Mouse (Mus musculus) midbrain, embryonic 15.5 days (tissue): Measurements from ENCODE around the gene Ksr1. TPM values are rescaled to one million over a fixed set of nuclear protein-coding genes. Genes with fewer than 3 reads are reported as not detected.

ENCODE experiments used
- ATAC-seq: fragments of 200-750 bp; cut with Nextera tagmentation; replicated peaks from 2 replicates; pipeline ENCODE4 v1.8.0; 2017; ENCODE audit warnings: moderate TSS enrichment
- H3K27ac ChIP-seq: fragments of 300-500 bp; sonication (generic); 2 replicates; pipeline ENCODE4 v1.5.1; 2015; ENCODE audit warnings: mild to moderate bottlenecking, inconsistent platforms
- H3K27me3 ChIP-seq: fragments of 300-500 bp; sonication (generic); replicated peaks from 2 replicates; pipeline ENCODE4 v1.6.1; 2015; ENCODE audit warnings: inconsistent platforms
- H3K36me3 ChIP-seq: fragments of 300-500 bp; sonication (generic); replicated peaks from 2 replicates; pipeline ENCODE4 v1.6.1; 2015; ENCODE audit warnings: inconsistent platforms
- H3K4me1 ChIP-seq: fragments of 300-500 bp; sonication (generic); 2 replicates; pipeline ENCODE4 v1.6.1; 2015; ENCODE audit warnings: inconsistent platforms
- H3K4me2 ChIP-seq: fragments of 300-500 bp; sonication (generic); 2 replicates; pipeline ENCODE4 v1.6.1; 2015; ENCODE audit warnings: inconsistent platforms, mild to moderate bottlenecking, moderate library complexity
- H3K4me3 ChIP-seq: fragments of 300-500 bp; sonication (generic); 2 replicates; pipeline ENCODE4 v1.5.1; 2015; ENCODE audit warnings: mild to moderate bottlenecking, inconsistent platforms
- H3K9ac ChIP-seq: fragments of 300-500 bp; sonication (generic); 2 replicates; pipeline ENCODE4 v1.6.1; 2015; ENCODE audit warnings: mild to moderate bottlenecking, inconsistent platforms
- H3K9me3 ChIP-seq: fragments of 300-500 bp; sonication (generic); 2 replicates; pipeline ENCODE4 v1.6.1; 2016; ENCODE audit warnings: inconsistent platforms
- WGBS: fragments of 180-500 bp; shearing (Covaris S2); methylation state at CpG from one replicate; pipeline ENCODE4 v1.1.7; 2015; ENCODE audit warnings: mixed read lengths; 5-methylcytosine and 5-hydroxymethylcytosine counted together
- polyA plus RNA-seq: library from polyadenylated mRNA; unstranded; fragments of >200 nt; fragmentation: Nextera tagmentation; extraction: Ambion mirVana; gene quantifications from 2 replicates; pipeline ENCODE4 v1.2.1, GENCODE M21; 2015

Ksr1 gene
- polyA plus RNA-seq, 1 experiment from 2014 or later = 5.1 TPM

- Histone ChIP-seq H3K36me3 (no peaks in the 10 kb centered on the region), H3K9me3 (no peaks in the 10 kb centered on the region), H3K4me3 (no peak overlapping the region), H3K27ac (no peak overlapping the region), H3K4me1 (peaks cover 6% of the 10 kb centered on the region; the same call in 1 of the 2 replicates), H3K27me3 (no peaks in the 10 kb centered on the region), H3K9ac (no peak overlapping the region), H3K4me2 (no peak overlapping the region)
- WGBS = 75% methylated on average over 7 of the region's 7 CpGs
- no peak for ATAC-seq
Measured at GRCm38 (mm10) chr11:79097736-79098135, 48.5 kb downstream of the Ksr1 start.

- no peak for ATAC-seq
- no peak overlapping the region for H3K4me2 ChIP-seq
- WGBS = 86% methylated on average over 5 of the region's 5 CpGs
- no peaks in the 10 kb centered on the region for H3K27me3 ChIP-seq
- H3K4me1 ChIP-seq = peaks cover 6% of the 10 kb centered on the region; the same call in 1 of the 2 replicates
- H3K36me3 ChIP-seq = no peaks in the 10 kb centered on the region
- no peak overlapping the region for H3K9ac ChIP-seq
- H3K4me3 ChIP-seq = no peak overlapping the region
- no peaks in the 10 kb centered on the region for H3K9me3 ChIP-seq
- H3K27ac ChIP-seq = no peak overlapping the region
Measured at GRCm38 (mm10) chr11:79096673-79097072, 49.5 kb downstream of the Ksr1 start.

GRCm38 (mm10) chr11:79095713-79096112, 50.5 kb downstream of the Ksr1 start:
- no peak overlapping the region for H3K4me2 ChIP-seq
- no peaks in the 10 kb centered on the region for H3K36me3 ChIP-seq
- H3K27me3 ChIP-seq = no peaks in the 10 kb centered on the region
- no peak overlapping the region for H3K9ac ChIP-seq
- H3K4me1 ChIP-seq = peaks cover 6% of the 10 kb centered on the region; the same call in 1 of the 2 replicates
- peak overlapping the region; percentile 42; the same call in 1 of the 2 replicates for H3K27ac ChIP-seq
- no peak overlapping the region for H3K4me3 ChIP-seq
- no peaks in the 10 kb centered on the region for H3K9me3 ChIP-seq
- 0% methylated on average over 2 of the region's 2 CpGs for WGBS
- ATAC-seq = no peak

DNA sequence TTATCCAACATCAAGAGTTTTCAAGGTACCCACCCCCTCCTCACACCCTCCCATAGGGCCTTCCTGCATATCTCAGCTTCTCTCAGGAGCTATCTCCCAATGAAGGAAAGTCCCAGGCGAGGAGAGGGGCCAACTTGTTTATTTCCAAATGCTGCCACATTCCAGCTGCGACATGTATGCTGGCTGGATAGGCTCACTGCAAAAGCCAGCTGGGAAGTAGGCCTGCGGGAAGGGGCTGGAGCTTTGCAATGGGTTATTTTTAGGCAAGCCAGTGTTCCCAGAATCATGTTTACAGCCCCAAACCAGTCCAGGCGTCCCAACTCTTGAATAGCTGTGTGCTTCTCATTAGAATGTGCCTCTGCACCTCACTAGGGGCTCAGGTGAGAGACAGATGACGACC, 51.5 kb downstream of the Ksr1 start:
- Histone ChIP-seq H3K4me3 (no peak overlapping the region), H3K9me3 (no peaks in the 10 kb centered on the region), H3K27me3 (no peaks in the 10 kb centered on the region), H3K9ac (no peak overlapping the region), H3K4me2 (no peak overlapping the region), H3K36me3 (no peaks in the 10 kb centered on the region), H3K4me1 (peaks cover 7% of the 10 kb centered on the region; the same call in 1 of the 2 replicates), H3K27ac (no peak overlapping the region)
- ATAC-seq = no peak
- 60% methylated on average over 5 of the region's 5 CpGs for WGBS

DNA sequence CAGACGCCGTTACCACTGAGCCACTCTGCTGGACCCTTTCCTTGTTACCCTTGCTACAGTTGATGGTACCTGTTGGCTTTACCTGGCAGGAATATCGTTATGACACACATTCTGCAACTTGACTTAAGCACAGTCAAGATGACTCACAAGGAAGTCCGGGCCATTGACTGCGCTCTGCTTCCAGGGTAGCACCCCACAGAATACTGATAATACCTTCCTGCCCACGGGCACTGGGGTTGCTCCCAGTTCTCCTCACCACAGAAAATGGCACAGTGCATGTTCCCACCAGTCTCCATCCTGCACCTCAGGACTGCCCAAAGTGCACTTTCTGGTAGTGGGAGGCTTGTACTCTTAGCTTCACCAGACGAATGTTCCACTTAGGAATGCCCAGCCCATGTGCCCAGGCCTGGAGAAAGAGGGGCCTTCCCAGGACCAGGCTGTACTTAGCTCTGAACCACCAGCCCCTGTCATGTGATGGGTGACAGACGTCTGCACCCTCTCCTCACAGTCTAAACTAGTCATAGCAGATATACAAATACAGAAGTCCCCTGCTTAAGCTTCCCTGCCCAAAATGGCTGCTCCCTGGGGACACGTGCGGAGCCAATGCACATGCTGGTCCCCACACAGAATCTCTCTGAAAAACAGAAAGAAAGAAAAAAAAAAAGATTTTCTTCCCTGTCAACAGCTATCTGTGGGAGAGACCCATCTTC, 52.1 kb downstream of the Ksr1 start:
- no peak overlapping the region for H3K4me2 ChIP-seq
- no peaks in the 10 kb centered on the region for H3K9me3 ChIP-seq
- H3K4me3 ChIP-seq = no peak overlapping the region
- no peaks in the 10 kb centered on the region for H3K27me3 ChIP-seq
- no peaks in the 10 kb centered on the region for H3K36me3 ChIP-seq
- 89% methylated on average over 10 of the region's 10 CpGs for WGBS
- no peak overlapping the region for H3K9ac ChIP-seq
- ATAC-seq = no peak
- no peak overlapping the region for H3K27ac ChIP-seq
- peaks cover 13% of the 10 kb centered on the region for H3K4me1 ChIP-seq

- Histone ChIP-seq H3K36me3 (no peaks in the 10 kb centered on the region), H3K27me3 (no peaks in the 10 kb centered on the region), H3K9ac (no peak overlapping the region), H3K4me2 (no peak overlapping the region), H3K27ac (no peak overlapping the region), H3K4me3 (no peak overlapping the region), H3K4me1 (peaks cover 16% of the 10 kb centered on the region), H3K9me3 (no peaks in the 10 kb centered on the region)
- WGBS = 52% methylated on average over 15 of the region's 15 CpGs
- ATAC-seq = no peak
Measured at GRCm38 (mm10) chr11:79093386-79093906, 52.8 kb downstream of the Ksr1 start.

- Histone ChIP-seq H3K4me2 (no peak overlapping the region), H3K36me3 (no peaks in the 10 kb centered on the region), H3K9me3 (no peaks in the 10 kb centered on the region), H3K4me1 (peaks cover 16% of the 10 kb centered on the region), H3K4me3 (no peak overlapping the region), H3K27me3 (no peaks in the 10 kb centered on the region), H3K27ac (no peak overlapping the region), H3K9ac (no peak overlapping the region)
- ATAC-seq = no peak
- WGBS = 71% methylated on average over 7 of the region's 7 CpGs
Measured at GRCm38 (mm10) chr11:79092802-79093201, 53.4 kb downstream of the Ksr1 start.

DNA sequence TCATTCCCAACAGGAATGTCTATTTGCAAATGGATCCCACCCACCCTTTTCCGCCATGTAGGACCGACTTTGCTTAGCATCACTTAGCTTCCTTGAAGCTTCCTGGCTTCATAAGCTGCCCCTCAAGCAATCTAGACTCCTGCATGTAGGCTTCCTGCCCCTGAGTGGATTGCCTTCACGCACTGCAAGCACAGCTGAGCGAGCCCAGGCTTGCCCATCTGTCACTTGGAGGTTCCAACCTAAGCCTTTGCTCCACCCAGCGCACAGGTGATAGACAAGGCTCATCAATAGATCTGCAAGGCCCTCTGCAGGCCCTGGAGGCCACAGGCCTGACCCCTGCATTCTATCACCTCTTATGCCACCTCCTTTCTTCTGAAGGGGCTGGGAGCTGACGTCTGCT, 54.0 kb downstream of the Ksr1 start:
- Histone ChIP-seq H3K27me3 (no peaks in the 10 kb centered on the region), H3K9ac (no peak overlapping the region), H3K4me1 (peaks cover 16% of the 10 kb centered on the region), H3K4me3 (no peak overlapping the region), H3K9me3 (no peaks in the 10 kb centered on the region), H3K4me2 (no peak overlapping the region), H3K36me3 (no peaks in the 10 kb centered on the region), H3K27ac (no peak overlapping the region)
- ATAC-seq = no peak
- WGBS = 87% methylated on average over 6 of the region's 6 CpGs

GRCm38 (mm10) chr11:79089756-79090155, 56.5 kb downstream of the Ksr1 start:
- no peak for ATAC-seq
- H3K27me3 ChIP-seq = no peaks in the 10 kb centered on the region
- H3K4me2 ChIP-seq = no peak overlapping the region
- no peak overlapping the region for H3K9ac ChIP-seq
- no peaks in the 10 kb centered on the region for H3K9me3 ChIP-seq
- 59% methylated on average over 1 of the region's 1 CpGs for WGBS
- H3K27ac ChIP-seq = peak overlapping the region; percentile 34; the same call in 1 of the 2 replicates
- no peak overlapping the region for H3K4me3 ChIP-seq
- no peaks in the 10 kb centered on the region for H3K36me3 ChIP-seq
- peaks cover 9% of the 10 kb centered on the region for H3K4me1 ChIP-seq

DNA sequence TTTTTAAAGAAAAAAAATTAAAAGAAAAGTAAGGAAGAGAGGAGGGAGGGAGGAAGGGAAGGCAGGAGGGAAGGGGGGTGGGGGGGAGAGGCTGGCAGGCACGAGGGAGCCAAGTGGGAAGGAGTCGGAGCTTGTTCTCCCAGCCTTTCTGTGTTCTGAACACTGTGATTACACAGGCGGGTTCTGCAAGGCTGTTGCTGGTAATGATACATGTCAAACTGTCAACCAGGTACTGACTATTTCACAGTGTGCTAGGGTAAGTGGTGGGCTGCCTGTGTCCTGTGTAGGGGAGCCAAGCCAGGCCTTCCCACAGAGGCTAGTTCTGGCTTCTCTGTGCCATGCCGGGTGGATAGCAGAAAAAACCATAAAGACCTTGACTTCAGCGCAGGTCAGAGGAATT, 57.2 kb downstream of the Ksr1 start:
- Histone ChIP-seq H3K4me2 (no peak overlapping the region), H3K9me3 (no peaks in the 10 kb centered on the region), H3K27me3 (no peaks in the 10 kb centered on the region), H3K27ac (0 out of 2 replicates have a peak overlapping the region, but pooled peaks have one; percentile 34), H3K4me1 (peaks cover 9% of the 10 kb centered on the region), H3K36me3 (no peaks in the 10 kb centered on the region), H3K9ac (no peak overlapping the region), H3K4me3 (no peak overlapping the region)
- ATAC-seq = no peak
- WGBS = 58% methylated on average over 5 of the region's 5 CpGs

- no peaks in the 10 kb centered on the region for H3K9me3 ChIP-seq
- H3K4me3 ChIP-seq = no peak overlapping the region
- WGBS = 80% methylated on average over 9 of the region's 9 CpGs
- H3K27me3 ChIP-seq = no peaks in the 10 kb centered on the region
- no peak overlapping the region for H3K4me2 ChIP-seq
- ATAC-seq = no peak
- no peak overlapping the region for H3K9ac ChIP-seq
- no peak overlapping the region for H3K27ac ChIP-seq
- peaks cover 9% of the 10 kb centered on the region for H3K4me1 ChIP-seq
- no peaks in the 10 kb centered on the region for H3K36me3 ChIP-seq
Measured at GRCm38 (mm10) chr11:79088325-79088724, 57.9 kb downstream of the Ksr1 start.

- Histone ChIP-seq H3K4me3 (no peak overlapping the region), H3K27me3 (no peaks in the 10 kb centered on the region), H3K9me3 (no peaks in the 10 kb centered on the region), H3K4me1 (peaks cover 11% of the 10 kb centered on the region), H3K27ac (no peak overlapping the region), H3K4me2 (no peak overlapping the region), H3K9ac (no peak overlapping the region), H3K36me3 (no peaks in the 10 kb centered on the region)
- 85% methylated on average over 4 of the region's 4 CpGs for WGBS
- no peak for ATAC-seq
Measured at GRCm38 (mm10) chr11:79087731-79088311, 58.4 kb downstream of the Ksr1 start.

- H3K9me3 ChIP-seq = no peaks in the 10 kb centered on the region
- no peaks in the 10 kb centered on the region for H3K36me3 ChIP-seq
- H3K27me3 ChIP-seq = no peaks in the 10 kb centered on the region
- no peak overlapping the region for H3K4me2 ChIP-seq
- H3K27ac ChIP-seq = no peak overlapping the region
- peaks cover 11% of the 10 kb centered on the region for H3K4me1 ChIP-seq
- H3K4me3 ChIP-seq = no peak overlapping the region
- no peak for ATAC-seq
- H3K9ac ChIP-seq = no peak overlapping the region
- 90% methylated on average over 12 of the region's 12 CpGs for WGBS
Measured at GRCm38 (mm10) chr11:79086787-79087186, 59.4 kb downstream of the Ksr1 start.
